Mouse (Mus musculus) embryonic facial prominence, embryonic 14.5 days (tissue): ENCODE measurements around the gene Vax2. TPM values are rescaled to one million over a fixed set of nuclear protein-coding genes. Genes with fewer than 3 reads are reported as not detected.

Experiments used
- ATAC-seq: fragments of 200-750 bp; cut with Nextera tagmentation; 2 replicates; pipeline ENCODE4 v1.8.0; 2017; ENCODE audit warnings: low read depth, moderate number of reproducible peaks, moderate TSS enrichment
- DNase-seq: peaks from one replicate; pipeline ENCODE4 v3.0.0-alpha.2; 2015; ENCODE audit warnings: low spot score
- H3K27ac ChIP-seq: fragments of 300-500 bp; sonication (generic); replicated peaks from 2 replicates; pipeline ENCODE4 v1.5.1; 2014; ENCODE audit warnings: low read depth, mild to moderate bottlenecking, low read length, moderate library complexity
- H3K27me3 ChIP-seq: fragments of 300-500 bp; sonication (generic); replicated peaks from 2 replicates; pipeline ENCODE4 v1.6.1; 2014; ENCODE audit warnings: low read length; ENCODE audit not compliant: control insufficient read depth, insufficient read depth
- H3K36me3 ChIP-seq: fragments of 300-500 bp; sonication (generic); 2 replicates; pipeline ENCODE4 v1.6.1; 2014; ENCODE audit warnings: low read length, mixed read lengths; ENCODE audit not compliant: control insufficient read depth, insufficient read depth
- H3K4me1 ChIP-seq: fragments of 300-500 bp; sonication (generic); 2 replicates; pipeline ENCODE4 v1.6.1; 2014; ENCODE audit warnings: antibody characterized with exemption, low read length; ENCODE audit not compliant: control insufficient read depth, insufficient read depth
- H3K4me2 ChIP-seq: fragments of 300-500 bp; sonication (generic); 2 replicates; pipeline ENCODE4 v1.6.1; 2014; ENCODE audit warnings: low read depth, mild to moderate bottlenecking, low read length, moderate library complexity, mixed read lengths
- H3K4me3 ChIP-seq: fragments of 300-500 bp; sonication (generic); 2 replicates; pipeline ENCODE4 v1.5.1; 2014; ENCODE audit warnings: low read depth, mild to moderate bottlenecking, low read length
- H3K9ac ChIP-seq: fragments of 300-500 bp; sonication (generic); 2 replicates; pipeline ENCODE4 v1.6.1; 2014; ENCODE audit warnings: low read depth, mild to moderate bottlenecking, low read length, moderate library complexity, mixed read lengths
- H3K9me3 ChIP-seq: fragments of 300-500 bp; sonication (generic); 2 replicates; pipeline ENCODE4 v1.6.1; 2016; ENCODE audit warnings: low read length; ENCODE audit not compliant: control insufficient read depth
- WGBS: fragments of 180-500 bp; shearing (Covaris S2); extraction: QIAGEN DNeasy Blood & Tissue Kit; methylation state at CpG from one replicate; pipeline ENCODE4 v1.1.7; 2014; 5-methylcytosine and 5-hydroxymethylcytosine counted together
- polyA plus RNA-seq: library from polyadenylated mRNA; unstranded; fragments of >200 nt; fragmentation: Nextera tagmentation; extraction: Ambion mirVana; gene quantifications from 2 replicates; pipeline ENCODE4 v1.2.1, GENCODE M21; 2014

Vax2 gene
- polyA plus RNA-seq, 1 experiment from 2014 or later, result 0.45 TPM

DNA sequence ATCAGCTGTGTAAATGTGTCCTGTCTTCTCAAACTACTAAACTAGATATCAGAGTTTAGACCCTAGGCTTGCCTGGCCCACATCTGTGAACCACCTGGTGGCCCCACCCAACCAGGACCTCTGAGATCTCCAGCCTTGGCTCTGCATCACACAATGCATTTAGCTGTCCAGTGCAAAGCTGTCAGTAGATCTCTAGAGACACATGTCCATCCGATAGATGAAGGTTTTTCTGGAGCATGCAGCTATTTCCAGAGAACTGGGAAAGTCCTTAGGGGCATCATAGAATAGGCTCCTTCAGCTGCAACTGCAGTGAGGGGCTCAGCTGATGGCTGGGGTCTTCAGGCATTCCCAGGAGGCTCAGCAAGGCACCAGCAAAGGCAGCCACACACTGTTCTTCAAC is 6.8 kb upstream of the Vax2 start:
- Histone ChIP-seq H3K27ac (no peak overlapping the region), H3K4me3 (no peak overlapping the region), H3K36me3 (no peaks in the 10 kb centered on the region), H3K9ac (no peak overlapping the region), H3K4me2 (no peak overlapping the region), H3K4me1 (no peaks in the 10 kb centered on the region), H3K9me3 (no peaks in the 10 kb centered on the region), H3K27me3 (peaks cover 95% of the 10 kb centered on the region)
- no peak for ATAC-seq
- DNase-seq, result no peak
- WGBS, result 14% methylated on average over 1 of the region's 1 CpGs

DNA sequence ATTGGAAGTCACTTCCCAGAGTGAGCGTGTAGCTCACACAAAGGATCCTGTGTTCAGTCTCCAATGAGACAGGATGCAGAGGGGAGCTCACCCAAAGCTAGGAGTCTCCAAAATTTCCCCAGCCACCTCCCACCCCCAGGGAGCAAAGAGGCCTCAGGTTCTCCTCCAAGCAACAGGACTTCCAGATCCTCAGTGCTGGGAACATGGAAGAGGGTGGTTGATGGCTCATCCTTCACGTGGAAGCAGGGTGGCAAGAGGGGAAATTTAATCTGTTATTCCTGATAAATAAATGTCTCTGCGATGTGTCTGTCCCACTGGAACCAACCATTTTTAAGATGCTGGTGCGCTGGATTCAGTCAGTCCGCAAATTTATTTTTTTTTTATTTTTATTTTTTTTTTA is 6.4 kb upstream of the Vax2 start:
- Histone ChIP-seq H3K9me3 (no peaks in the 10 kb centered on the region), H3K4me2 (no peak overlapping the region), H3K9ac (no peak overlapping the region), H3K27ac (no peak overlapping the region), H3K4me3 (no peak overlapping the region), H3K4me1 (no peaks in the 10 kb centered on the region), H3K36me3 (no peaks in the 10 kb centered on the region), H3K27me3 (peaks cover 95% of the 10 kb centered on the region)
- DNase-seq, result no peak
- no peak for ATAC-seq
- WGBS, result 19% methylated on average over 5 of the region's 5 CpGs

DNA sequence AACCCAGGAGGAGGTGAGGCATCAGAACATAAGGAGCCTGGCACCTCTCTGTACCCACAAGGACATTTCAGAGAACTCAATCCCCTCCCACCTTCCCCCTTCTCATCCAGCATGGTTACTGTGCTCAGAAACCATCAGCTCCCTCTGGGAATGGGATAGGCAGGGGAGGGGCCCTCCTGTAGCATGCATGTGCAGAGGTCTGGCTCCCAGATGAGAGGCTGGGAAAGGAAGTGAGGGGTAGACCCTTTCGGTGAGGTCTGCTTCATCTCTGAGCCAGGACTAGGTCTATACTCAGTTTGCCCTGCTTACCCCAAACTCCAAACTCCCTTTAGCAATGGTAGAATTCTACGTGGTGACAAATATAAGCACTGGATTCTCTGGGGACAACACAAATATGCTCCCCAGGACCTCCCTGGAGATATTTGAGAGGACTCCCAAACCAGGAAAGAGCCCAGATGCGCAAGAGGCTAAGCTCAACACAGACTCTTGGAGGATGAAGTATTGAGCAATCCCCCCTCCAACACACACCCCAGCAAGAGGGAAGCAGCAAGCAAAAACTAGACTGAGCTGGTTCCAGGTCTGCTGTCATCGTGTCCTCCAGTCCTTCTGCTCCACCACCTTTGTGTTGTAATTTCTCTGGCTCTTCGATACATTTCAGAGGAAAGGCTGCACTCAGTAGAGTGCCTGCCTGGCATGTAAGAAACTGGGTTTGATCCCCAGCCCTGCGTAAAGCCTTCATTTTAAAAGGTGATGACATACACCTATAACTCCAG is 3.1 kb upstream of the Vax2 start:
- H3K9ac ChIP-seq, result no peak overlapping the region
- peaks cover 99% of the 10 kb centered on the region for H3K27me3 ChIP-seq
- no peak for ATAC-seq
- peaks cover 14% of the 10 kb centered on the region; the same call in 1 of the 2 replicates for H3K4me1 ChIP-seq
- H3K4me2 ChIP-seq, result no peak overlapping the region
- WGBS, result 7% methylated on average over 6 of the region's 6 CpGs
- no peaks in the 10 kb centered on the region for H3K9me3 ChIP-seq
- DNase-seq, result no peak
- no peaks in the 10 kb centered on the region for H3K36me3 ChIP-seq
- H3K4me3 ChIP-seq, result no peak overlapping the region
- H3K27ac ChIP-seq, result no peak overlapping the region

DNA sequence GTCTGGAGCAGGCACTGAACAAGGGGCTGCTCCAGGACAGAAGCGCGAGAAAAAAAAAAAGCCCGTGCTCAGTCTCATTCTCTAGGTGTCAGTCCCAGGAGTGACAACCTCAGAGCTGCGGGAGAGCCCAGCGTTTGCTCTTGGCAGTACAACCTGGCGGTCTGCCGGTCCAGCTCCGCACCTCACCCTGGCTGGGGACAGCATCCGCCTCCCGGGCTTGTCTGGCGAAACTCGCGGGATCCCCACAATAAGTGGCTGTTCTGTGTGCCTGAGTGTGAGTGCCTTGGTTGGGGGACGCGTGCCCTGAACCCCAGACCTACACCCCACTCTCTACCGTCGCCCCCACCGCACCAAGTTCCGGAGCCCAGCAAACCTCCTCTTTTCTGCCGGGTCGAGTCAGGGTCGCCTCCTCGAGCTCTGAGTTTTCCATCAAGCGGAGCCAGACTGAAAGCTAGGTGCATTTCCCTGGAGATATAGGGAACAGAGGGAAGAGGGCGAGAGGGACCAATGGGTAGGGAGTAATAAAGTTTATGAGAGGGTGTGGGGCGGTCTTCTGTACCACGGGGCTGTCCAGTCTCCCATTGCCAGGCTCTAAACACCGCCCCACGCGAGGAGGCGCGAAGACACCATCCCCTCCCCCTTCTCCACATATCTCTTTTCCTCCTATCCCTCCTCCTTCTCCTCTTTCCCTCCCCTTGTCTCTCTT is 550 bp upstream of the Vax2 start:
- H3K9ac ChIP-seq, result no peak overlapping the region
- H3K4me1 ChIP-seq, result peaks cover 14% of the 10 kb centered on the region; the same call in 1 of the 2 replicates
- ATAC-seq, result no peak; the same call in none of the 2 replicates
- H3K9me3 ChIP-seq, result no peaks in the 10 kb centered on the region
- H3K36me3 ChIP-seq, result no peaks in the 10 kb centered on the region
- peak overlapping the region; percentile 63 for H3K4me2 ChIP-seq
- H3K27ac ChIP-seq, result no peak overlapping the region
- no peak for DNase-seq
- peak overlapping the region; percentile 42 for H3K4me3 ChIP-seq
- H3K27me3 ChIP-seq, result peaks cover 100% of the 10 kb centered on the region
- 1% methylated on average over 27 of the region's 32 CpGs for WGBS

DNA sequence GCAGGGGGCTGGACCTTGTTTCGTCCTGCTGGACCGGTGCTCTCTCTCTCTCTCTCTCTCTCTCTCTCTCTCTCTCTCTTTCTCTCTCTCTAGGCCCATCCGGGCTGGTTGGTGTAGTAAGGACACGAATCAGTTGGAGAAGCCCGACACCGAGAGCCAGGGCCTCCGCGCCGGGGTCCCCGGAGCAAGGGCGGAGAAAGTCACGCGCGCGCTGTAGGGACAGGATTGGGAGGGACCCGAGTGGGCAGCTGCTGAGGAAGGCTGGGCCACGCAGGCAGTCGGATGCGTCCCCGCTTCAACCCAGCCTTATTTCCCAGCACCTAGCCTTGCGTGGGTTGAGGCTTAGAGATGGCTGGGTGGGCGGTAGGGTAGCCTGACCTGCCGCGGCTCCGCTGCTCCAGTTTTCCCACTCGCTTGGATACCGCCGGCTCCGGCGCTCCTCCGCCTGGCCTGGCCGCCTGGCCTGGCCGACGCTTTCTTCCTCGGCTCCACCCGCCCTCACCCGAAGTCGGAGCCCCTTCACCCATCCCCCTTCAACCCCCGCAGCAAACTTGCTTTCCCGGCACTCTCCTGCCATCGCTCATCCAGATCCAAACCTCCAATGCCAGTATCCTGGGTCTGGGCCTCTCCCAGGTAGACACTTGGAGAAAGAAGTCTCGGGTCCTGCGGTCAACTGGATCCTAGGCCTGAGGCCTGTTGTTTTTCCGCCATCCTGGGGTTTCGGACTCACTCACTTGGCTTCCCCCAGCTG is 836 bp downstream of the Vax2 start:
- H3K36me3 ChIP-seq, result no peaks in the 10 kb centered on the region
- H3K27ac ChIP-seq, result no peak overlapping the region
- H3K9me3 ChIP-seq, result no peaks in the 10 kb centered on the region
- H3K4me2 ChIP-seq, result peak overlapping the region; percentile 63
- WGBS, result 1% methylated on average over 34 of the region's 45 CpGs
- ATAC-seq, result no peak
- DNase-seq, result no peak
- H3K9ac ChIP-seq, result peak overlapping the region; percentile 10; the same call in 1 of the 2 replicates
- H3K4me3 ChIP-seq, result peak overlapping the region; percentile 42
- H3K4me1 ChIP-seq, result peaks cover 14% of the 10 kb centered on the region; the same call in 1 of the 2 replicates
- H3K27me3 ChIP-seq, result peaks cover 100% of the 10 kb centered on the region

- DNase-seq, result no peak
These were observed 2.4 kb downstream of the Vax2 start for GRCm38 (mm10) chr6:83713271-83714136.

DNA sequence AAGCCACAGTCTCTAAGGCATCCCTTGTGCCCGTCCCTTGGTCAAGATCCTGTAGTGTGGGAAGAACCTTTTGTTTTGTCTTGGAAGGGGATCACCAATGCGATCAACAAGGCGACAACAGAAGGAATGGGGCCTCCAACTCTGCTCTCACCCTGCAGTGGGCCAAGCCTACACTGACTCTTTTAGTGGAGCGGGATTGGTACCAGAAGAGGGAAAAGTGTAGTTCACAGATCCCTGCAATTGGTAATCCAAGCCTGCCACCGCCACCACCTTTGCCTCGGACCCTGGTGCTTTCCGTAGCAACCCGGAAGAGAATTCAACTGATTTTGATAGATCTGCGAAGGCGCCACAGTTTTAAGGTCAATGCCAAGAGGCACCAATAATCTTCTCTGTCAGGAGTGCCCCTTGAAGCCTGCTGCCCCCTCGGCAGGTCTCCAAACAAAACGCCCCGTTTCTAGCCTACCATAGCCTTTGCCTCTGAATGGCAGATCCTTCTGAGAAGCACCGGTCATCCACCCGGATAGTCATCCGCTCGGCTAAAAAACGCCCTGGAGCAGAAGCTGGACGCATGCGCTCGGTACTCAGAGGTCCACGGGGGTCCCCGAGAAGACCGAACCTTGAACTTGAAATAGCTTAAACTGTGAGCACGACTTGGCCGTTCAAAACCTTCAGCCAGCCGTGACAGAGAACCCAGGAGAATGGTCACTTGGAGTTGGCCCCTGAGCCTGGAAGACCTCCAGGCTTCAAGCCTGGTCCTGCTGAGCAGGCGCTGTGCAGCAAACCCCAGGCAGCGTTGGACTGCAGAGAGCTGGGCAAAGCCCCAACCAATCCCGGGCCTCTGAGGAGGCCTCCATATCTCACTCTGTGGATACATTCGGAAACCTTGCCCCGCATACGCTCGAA is 3.4 kb downstream of the Vax2 start:
- H3K9me3 ChIP-seq, result no peaks in the 10 kb centered on the region
- no peak overlapping the region for H3K27ac ChIP-seq
- WGBS, result 2% methylated on average over 33 of the region's 34 CpGs
- peak overlapping the region; percentile 2; the same call in 1 of the 2 replicates for H3K4me3 ChIP-seq
- peaks cover 14% of the 10 kb centered on the region; the same call in 1 of the 2 replicates for H3K4me1 ChIP-seq
- no peak for ATAC-seq
- peaks cover 100% of the 10 kb centered on the region for H3K27me3 ChIP-seq
- H3K36me3 ChIP-seq, result no peaks in the 10 kb centered on the region
- no peak overlapping the region for H3K9ac ChIP-seq
- H3K4me2 ChIP-seq, result peak overlapping the region; percentile 3; the same call in 1 of the 2 replicates
- DNase-seq, result peak; percentile 60

More at GRCm38 (mm10) chr6:83713271-83714136, 2.4 kb downstream of the Vax2 start:
- no peak overlapping the region for H3K4me3 ChIP-seq
- no peak overlapping the region for H3K9ac ChIP-seq
- no peak for ATAC-seq
- no peaks in the 10 kb centered on the region for H3K9me3 ChIP-seq
- H3K27ac ChIP-seq, result no peak overlapping the region
- peaks cover 14% of the 10 kb centered on the region; the same call in 1 of the 2 replicates for H3K4me1 ChIP-seq
- peaks cover 100% of the 10 kb centered on the region for H3K27me3 ChIP-seq
- H3K4me2 ChIP-seq, result no peak overlapping the region
- 4% methylated on average over 12 of the region's 12 CpGs for WGBS
- no peaks in the 10 kb centered on the region for H3K36me3 ChIP-seq
